Mouse (Mus musculus): ENCODE measurements around the gene Mttp. TPM values are rescaled to one million over a fixed set of nuclear protein-coding genes. Genes with fewer than 3 reads are reported as not detected.

The Mttp gene
- 0.02 and 0.04 TPM in 2 replicates for polyA plus RNA-seq (2012)

DNA sequence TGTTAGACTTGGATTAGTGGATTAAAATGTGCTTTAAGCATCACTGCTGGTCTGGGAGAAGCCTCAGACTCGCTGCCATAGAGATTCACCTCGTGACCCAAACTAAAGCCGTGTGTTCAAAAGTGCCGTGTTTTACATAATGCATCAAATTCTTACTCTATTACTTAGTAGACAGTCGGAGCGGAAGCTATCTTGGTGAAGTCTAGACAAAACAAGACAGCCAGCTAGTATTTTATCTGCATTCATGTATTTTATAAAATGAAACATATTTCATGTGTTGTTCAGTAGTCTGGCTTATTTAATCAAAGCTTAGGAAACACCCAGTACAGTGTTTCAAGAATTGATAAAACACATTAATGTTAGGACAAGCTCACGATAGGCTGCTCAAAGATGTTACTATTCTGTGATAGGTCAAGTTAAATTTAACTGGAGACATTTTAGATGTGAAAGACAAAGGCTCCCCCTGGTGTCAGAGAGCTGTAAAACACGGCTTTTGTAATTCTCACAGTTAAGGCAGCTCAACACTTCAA lies at the start of gene Mttp:
Gene Mttp, minus strand, starts transcription at position 327 of the 530 bp plus-strand sequence.
- no peaks in the 10 kb centered on the region for H3K27me3 ChIP-seq (ENCODE audit: control insufficient read depth)
- H3K36me3 ChIP-seq (ENCODE audit: control insufficient read depth): peaks cover 21% of the 10 kb centered on the region
- no peaks in the 10 kb centered on the region for H3K9me3 ChIP-seq (ENCODE audit: control insufficient read depth, low read length)
- no peak for TF ChIP-seq TAL1 (IDR thresholded peaks at IDR 0.05; ENCODE audit: low read length)
- TF ChIP-seq GATA1 (IDR thresholded peaks at IDR 0.05; ENCODE audit: low read length): no peak
- H3K4me3 ChIP-seq (replicated peaks): peak within 1 kb of the TSS; percentile 95
- peaks cover 12% of the 10 kb centered on the region for H3K4me1 ChIP-seq (ENCODE audit: control insufficient read depth)

DNA sequence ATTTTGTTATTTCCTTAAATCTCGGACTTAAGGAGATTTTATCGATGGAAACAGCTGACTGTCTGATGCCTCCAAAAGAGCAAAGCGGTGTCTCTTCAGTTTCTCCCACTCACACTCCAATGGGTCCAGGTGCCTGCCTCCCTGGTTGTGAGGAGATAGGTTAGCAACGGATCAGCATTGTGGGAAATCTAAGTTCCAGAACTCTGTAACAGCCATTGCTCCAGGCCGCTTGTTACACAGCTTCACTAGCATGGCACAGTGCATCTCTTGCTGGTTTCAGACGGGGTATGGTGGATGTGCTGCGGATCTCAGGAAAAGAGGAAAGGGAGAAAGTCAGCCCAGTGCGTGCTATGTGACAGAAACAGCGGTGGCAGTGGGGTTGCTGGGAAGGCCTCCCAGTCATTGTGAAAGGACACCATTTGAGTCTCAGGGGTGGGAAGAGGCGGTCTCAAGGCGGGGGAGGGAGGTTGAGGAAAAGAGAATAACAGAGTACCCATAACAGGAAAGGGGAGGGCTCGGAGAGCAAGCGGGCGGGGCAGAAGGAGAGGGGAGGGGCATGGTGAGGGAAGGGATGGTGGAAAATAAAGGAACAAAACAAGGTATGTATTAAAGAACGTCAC lies 49.0 kb upstream of the Mttp start, which contains the start of gene 4930579F01Rik:
Gene 4930579F01Rik, minus strand, starts transcription at position 143 of the 620 bp plus-strand sequence.
- Histone ChIP-seq H3K4me3 (replicated peaks) (no peak within 1 kb of the TSS), H3K9me3 (ENCODE audit: control insufficient read depth, low read length) (no peaks in the 10 kb centered on the region), H3K4me1 (ENCODE audit: control insufficient read depth) (no peaks in the 10 kb centered on the region), H3K36me3 (ENCODE audit: control insufficient read depth) (no peaks in the 10 kb centered on the region), H3K27me3 (ENCODE audit: control insufficient read depth) (no peaks in the 10 kb centered on the region)
- TF ChIP-seq GATA1 (IDR thresholded peaks at IDR 0.05; ENCODE audit: low read length) (no peak), TAL1 (IDR thresholded peaks at IDR 0.05; ENCODE audit: low read length) (no peak)

- Histone ChIP-seq H3K27me3 (ENCODE audit: control insufficient read depth) (no peaks in the 10 kb centered on the region), H3K36me3 (ENCODE audit: control insufficient read depth) (no peaks in the 10 kb centered on the region), H3K4me1 (ENCODE audit: control insufficient read depth) (no peaks in the 10 kb centered on the region), H3K4me3 (replicated peaks) (no peak overlapping the region), H3K9me3 (ENCODE audit: control insufficient read depth, low read length) (no peaks in the 10 kb centered on the region)
- TF ChIP-seq TAL1 (IDR thresholded peaks at IDR 0.05; ENCODE audit: low read length) (no peak), GATA1 (IDR thresholded peaks at IDR 0.05; ENCODE audit: low read length) (no peak)
Observed at GRCm38 (mm10) chr3:138192260-138192659, 47.5 kb upstream of the Mttp start.

DNA sequence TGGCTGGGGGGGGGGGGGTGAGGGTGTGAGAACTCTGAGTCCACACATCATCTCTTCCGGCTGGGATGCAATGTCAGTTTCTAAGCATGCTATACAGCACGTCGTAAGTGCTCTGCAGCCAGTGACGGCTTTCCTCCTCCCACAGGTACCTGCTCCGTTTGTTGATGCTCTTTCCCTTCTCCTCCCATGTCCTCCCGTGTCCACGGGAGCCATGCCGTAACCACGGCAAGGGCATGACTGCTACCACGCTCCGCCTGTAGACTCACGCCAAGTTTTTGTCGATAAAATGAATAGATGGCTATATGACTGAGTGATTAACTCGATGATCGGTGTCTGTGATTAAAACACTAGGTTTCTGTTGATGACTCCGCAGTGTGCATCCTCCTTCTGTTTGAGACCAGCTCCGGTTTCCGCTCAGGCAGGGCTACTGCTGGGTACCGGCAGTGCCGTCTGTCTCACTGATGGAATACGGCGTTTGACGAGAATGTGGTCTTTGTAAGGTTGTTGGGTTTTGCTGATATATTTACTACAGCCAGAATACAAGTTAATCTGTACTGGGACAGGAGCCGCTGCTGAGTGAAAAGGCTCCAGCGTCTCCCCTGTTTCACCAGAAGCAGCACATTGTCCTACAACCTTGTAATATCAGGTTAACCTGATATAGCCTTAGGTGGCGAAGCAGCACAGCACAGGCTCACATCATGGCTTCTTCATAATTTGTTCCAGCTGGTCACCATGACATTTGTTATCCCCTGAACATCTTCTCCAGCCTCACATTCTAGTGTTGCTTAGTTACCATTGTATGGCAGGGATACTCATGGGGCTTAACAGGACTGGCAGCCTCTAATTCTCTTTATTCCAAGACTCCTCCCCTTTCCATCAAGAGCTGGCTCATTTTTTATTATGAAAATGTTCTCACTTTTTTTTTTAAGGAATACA lies 41.5 kb upstream of the Mttp start:
- Histone ChIP-seq H3K27me3 (ENCODE audit: control insufficient read depth) (no peaks in the 10 kb centered on the region), H3K4me3 (replicated peaks) (no peak overlapping the region), H3K36me3 (ENCODE audit: control insufficient read depth) (no peaks in the 10 kb centered on the region), H3K4me1 (ENCODE audit: control insufficient read depth) (no peaks in the 10 kb centered on the region), H3K9me3 (ENCODE audit: control insufficient read depth, low read length) (no peaks in the 10 kb centered on the region)
- TF ChIP-seq TAL1 (IDR thresholded peaks at IDR 0.05; ENCODE audit: low read length): no peak
- TF ChIP-seq GATA1 (IDR thresholded peaks at IDR 0.05; ENCODE audit: low read length): no peak

DNA sequence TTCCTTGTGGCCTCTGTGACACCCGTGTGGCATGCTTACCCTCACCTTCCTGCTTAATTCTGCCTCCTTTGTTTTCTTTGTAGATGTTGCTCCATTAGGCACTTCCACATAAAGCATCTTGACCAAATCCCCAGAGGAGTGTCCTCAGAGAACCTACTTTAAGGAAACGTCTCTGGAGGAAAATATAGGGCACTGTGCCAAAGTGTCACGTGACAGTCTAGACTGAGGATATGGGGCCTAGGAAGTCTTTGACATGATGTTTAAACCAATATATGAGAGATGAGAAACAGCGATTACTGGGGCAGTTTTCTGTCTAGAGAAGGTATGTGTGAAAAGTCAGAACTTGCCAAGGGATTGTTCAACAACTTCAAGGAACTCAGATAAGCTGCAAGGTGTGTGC lies 40.5 kb upstream of the Mttp start:
- H3K9me3 ChIP-seq (ENCODE audit: control insufficient read depth, low read length): no peaks in the 10 kb centered on the region
- H3K36me3 ChIP-seq (ENCODE audit: control insufficient read depth): no peaks in the 10 kb centered on the region
- no peaks in the 10 kb centered on the region for H3K27me3 ChIP-seq (ENCODE audit: control insufficient read depth)
- TF ChIP-seq TAL1 (IDR thresholded peaks at IDR 0.05; ENCODE audit: low read length) (no peak), GATA1 (IDR thresholded peaks at IDR 0.05; ENCODE audit: low read length) (no peak)
- no peaks in the 10 kb centered on the region for H3K4me1 ChIP-seq (ENCODE audit: control insufficient read depth)
- no peak overlapping the region for H3K4me3 ChIP-seq (replicated peaks)

DNA sequence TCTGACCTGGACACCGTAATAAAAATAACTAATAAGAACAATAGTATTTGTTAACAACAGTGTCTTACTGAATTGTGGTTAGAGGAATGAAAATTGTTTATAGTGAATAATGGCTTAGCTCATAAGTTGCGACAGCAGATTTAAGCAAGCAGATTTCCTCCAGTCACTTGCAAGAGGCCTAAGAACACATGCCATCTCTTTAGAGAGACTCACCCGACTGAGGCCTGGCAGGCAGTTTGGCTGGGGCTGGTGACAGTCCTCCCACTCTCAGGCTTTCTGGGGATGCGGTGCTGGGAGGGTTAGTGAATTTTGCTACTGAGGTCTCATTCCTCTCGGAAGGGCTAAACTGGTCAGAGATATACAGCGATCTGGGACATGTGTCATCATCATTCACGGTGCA lies 38.6 kb upstream of the Mttp start:
- no peaks in the 10 kb centered on the region for H3K36me3 ChIP-seq (ENCODE audit: control insufficient read depth)
- H3K4me1 ChIP-seq (ENCODE audit: control insufficient read depth): no peaks in the 10 kb centered on the region
- no peak for TF ChIP-seq GATA1 (IDR thresholded peaks at IDR 0.05; ENCODE audit: low read length)
- no peak for TF ChIP-seq TAL1 (IDR thresholded peaks at IDR 0.05; ENCODE audit: low read length)
- H3K27me3 ChIP-seq (ENCODE audit: control insufficient read depth): no peaks in the 10 kb centered on the region
- no peaks in the 10 kb centered on the region for H3K9me3 ChIP-seq (ENCODE audit: control insufficient read depth, low read length)
- H3K4me3 ChIP-seq (replicated peaks): no peak overlapping the region

DNA sequence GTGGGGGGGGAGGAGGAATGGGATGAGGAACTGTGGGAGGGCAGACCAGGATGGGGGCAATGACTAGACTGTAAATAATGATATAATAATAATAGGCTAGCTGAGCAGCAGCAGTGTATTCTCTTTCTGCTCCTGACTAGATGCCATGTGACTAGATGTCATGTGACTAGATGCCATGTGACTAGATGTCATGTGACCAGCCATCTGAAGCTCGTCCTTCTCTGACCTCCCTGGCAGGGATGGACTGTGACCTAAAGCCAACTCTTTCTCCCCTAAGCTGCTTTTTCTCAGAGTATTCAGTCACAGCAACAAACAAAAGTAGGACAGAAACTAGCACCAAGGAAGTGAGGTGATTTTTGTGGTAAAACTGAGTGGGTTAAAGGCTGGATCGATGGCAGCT lies 37.3 kb upstream of the Mttp start:
- TF ChIP-seq GATA1 (IDR thresholded peaks at IDR 0.05; ENCODE audit: low read length): no peak
- no peak for TF ChIP-seq TAL1 (IDR thresholded peaks at IDR 0.05; ENCODE audit: low read length)
- Histone ChIP-seq H3K4me1 (ENCODE audit: control insufficient read depth) (no peaks in the 10 kb centered on the region), H3K27me3 (ENCODE audit: control insufficient read depth) (no peaks in the 10 kb centered on the region), H3K9me3 (ENCODE audit: control insufficient read depth, low read length) (no peaks in the 10 kb centered on the region), H3K36me3 (ENCODE audit: control insufficient read depth) (no peaks in the 10 kb centered on the region), H3K4me3 (replicated peaks) (no peak overlapping the region)

GRCm38 (mm10) chr3:138175551-138175950 lies 30.8 kb upstream of the Mttp start:
- Histone ChIP-seq H3K27me3 (ENCODE audit: control insufficient read depth) (no peaks in the 10 kb centered on the region), H3K4me1 (ENCODE audit: control insufficient read depth) (no peaks in the 10 kb centered on the region), H3K9me3 (ENCODE audit: control insufficient read depth, low read length) (no peaks in the 10 kb centered on the region; the same call in 1 of the 2 replicates), H3K36me3 (ENCODE audit: control insufficient read depth) (no peaks in the 10 kb centered on the region), H3K4me3 (replicated peaks) (no peak overlapping the region)
- TF ChIP-seq GATA1 (IDR thresholded peaks at IDR 0.05; ENCODE audit: low read length): no peak
- TF ChIP-seq TAL1 (IDR thresholded peaks at IDR 0.05; ENCODE audit: low read length): no peak

- TF ChIP-seq GATA1 (IDR thresholded peaks at IDR 0.05; ENCODE audit: low read length): no peak
- TF ChIP-seq TAL1 (IDR thresholded peaks at IDR 0.05; ENCODE audit: low read length): no peak
- Histone ChIP-seq H3K36me3 (ENCODE audit: control insufficient read depth) (no peaks in the 10 kb centered on the region), H3K4me1 (ENCODE audit: control insufficient read depth) (no peaks in the 10 kb centered on the region), H3K9me3 (ENCODE audit: control insufficient read depth, low read length) (no peaks in the 10 kb centered on the region; the same call in 1 of the 2 replicates), H3K4me3 (replicated peaks) (no peak overlapping the region), H3K27me3 (ENCODE audit: control insufficient read depth) (no peaks in the 10 kb centered on the region)
Observed at GRCm38 (mm10) chr3:138173291-138173690, 28.5 kb upstream of the Mttp start.
